Mouse (Mus musculus): Measurements from ENCODE around the gene Hck. TPM values are rescaled to one million over a fixed set of nuclear protein-coding genes. Genes with fewer than 3 reads are reported as not detected.
A peak's percentile ranks its signal among the peaks of the same experiment; 100 is the strongest.

Hck gene
- total RNA-seq, 2 experiments from 2014 or later = 16.3 to 25.7 TPM

DNA sequence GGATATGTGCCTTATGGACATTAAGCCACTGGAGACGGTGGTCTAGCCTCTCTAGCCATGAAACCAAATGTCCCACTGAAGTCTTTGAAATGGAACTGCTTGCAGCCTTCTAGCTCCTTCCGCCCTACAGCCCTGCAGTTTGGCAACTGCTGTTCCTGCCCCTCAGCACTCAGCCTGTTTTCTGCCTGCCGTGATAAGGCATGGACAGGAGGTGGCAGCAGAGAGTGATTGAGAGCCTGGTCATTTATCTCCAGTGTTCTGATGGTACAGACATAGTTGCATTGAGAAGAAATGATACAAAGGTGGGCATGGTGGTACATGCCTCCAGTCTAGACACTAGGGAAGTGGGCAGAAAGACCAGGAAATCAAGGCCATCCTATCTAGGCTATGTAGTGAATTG is 39.4 kb downstream of the Hck start:
- ATAC-seq (replicated peaks; ENCODE audit: poor library complexity) = peak; percentile 90

DNA sequence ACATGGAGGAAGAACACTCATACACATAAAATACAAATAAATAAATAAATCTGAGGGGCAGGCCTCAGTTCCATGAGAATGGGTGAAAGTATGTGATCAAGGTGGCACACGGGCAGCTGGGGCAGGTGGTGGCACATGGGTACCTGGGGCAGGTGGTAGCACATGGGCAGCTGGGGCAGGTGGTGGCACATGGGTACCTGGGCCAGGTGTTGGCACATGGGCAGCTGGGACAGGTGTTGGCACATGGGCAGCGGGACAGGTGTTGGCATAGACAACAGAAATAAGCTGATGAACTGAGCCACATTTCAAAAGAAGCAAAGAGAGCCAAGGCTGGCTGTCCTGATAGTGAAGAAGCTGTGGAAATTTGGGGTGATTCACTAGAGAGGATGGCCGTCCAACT is 41.5 kb downstream of the Hck start:
- no peak for ATAC-seq (replicated peaks; ENCODE audit: poor library complexity)

DNA sequence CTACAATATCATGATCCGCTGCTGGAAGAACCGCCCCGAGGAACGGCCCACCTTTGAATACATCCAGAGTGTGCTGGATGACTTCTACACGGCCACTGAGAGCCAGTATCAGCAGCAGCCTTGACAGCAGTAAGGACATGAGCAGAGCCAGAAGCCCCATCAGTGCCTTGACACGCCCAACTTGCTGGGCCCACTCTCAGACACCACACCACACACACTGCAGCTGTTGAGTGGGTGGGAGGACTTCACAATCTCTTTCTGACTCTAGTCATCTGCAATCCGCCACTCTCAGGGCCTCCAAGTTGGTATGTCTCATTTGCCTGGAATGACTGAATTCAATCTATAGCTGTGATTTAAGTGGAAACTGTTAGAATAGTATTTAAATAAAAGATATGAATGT is 42.8 kb downstream of the Hck start:
- ATAC-seq (replicated peaks; ENCODE audit: poor library complexity) = no peak

DNA sequence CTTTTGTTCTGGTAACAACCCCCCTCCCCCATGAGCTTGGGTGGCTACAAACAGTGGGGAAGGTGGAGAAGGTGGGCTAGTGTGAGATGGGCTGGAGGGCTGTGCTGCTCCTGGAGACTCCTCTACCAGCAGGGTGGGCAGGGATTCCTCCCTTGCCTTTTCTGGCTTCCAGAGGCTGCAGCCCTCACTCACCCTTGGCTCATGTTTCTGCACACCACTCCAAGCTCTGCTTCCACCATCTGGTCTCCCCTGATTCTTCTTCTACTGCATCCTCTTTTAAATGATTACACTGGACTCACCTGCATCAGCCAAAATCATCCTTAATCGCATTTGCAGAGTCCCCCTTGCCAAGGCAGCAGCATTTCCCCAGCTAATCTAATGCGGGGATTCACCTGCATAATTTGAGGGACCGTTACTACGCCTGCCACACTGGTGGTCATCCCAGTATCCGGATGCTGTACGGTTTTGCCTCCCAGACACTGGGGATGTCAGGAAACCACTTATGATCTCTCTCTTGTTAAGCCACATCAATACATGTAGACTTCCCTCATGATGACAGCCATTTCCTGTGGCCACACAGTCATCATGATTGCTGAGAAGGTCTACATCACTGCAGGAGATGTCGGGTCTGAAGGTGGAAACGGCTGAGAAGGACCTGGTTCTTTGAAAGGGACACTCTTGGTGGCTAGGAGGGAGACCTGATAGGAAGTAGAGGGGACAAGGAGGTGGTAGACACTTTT is 43.8 kb downstream of the Hck start:
- peak; percentile 36; the same call in 1 of the 2 replicates for ATAC-seq (replicated peaks; ENCODE audit: poor library complexity)

DNA sequence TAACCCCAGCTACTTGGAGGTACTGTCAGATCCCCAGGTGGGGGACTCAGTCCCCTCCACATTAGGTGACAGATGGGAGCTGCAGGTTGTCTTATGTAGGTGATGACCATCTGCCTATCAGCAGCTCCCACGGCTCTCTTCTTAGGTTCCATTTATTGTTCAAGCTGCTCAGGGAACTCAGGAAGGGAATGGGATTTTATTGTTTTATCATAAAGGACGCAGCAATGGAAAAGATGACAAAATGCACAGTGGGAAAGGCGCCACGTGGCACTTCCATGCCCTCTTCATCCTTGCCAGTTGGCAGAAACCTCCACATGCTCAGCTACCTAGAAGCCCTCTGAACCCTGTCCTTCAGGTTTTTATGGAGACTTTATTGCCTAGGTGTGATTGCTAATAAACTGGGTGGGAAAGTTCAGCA is 44.8 kb downstream of the Hck start:
- ATAC-seq (replicated peaks; ENCODE audit: poor library complexity) = no peak

DNA sequence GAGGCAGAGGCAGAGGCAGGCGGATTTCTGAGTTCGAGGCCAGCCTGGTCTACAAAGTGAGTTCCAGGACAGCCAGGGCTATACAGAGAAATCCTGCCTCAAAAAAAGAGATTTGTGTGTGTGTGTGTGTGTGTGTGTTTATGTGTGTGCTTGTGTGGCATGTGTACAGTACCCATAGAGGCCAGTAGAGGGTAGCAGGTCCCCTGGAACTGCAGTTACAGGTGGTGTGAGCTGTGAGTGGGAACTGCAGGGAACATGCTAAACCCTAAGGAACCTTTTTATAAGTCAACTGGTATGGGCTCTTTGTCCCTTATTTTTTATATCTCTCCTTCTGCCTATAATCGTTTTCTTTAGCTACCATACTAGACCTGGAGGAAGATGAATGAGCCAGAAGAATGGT is 49.0 kb downstream of the Hck start:
- peak; percentile 40 for ATAC-seq (replicated peaks; ENCODE audit: poor library complexity)

DNA sequence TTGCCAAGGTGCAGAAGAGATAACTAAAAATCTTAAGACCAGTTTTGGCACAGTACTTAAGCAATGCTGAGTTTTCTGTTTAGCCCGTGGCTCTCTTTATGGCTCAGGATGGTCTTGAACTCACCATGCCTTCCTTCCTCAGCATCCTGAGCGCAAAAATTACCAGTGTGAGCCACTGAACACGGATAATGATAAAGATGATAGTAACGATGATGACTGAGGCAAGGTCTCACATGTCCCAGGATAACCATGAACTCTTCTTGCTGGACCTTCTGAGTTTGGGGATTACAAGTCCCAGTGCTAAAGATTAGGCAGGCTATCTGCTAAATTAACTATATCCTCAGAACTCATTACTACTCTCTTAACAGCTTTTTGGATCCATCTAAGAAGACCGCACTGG is 51.9 kb downstream of the Hck start:
- no peak for ATAC-seq (replicated peaks; ENCODE audit: poor library complexity)

DNA sequence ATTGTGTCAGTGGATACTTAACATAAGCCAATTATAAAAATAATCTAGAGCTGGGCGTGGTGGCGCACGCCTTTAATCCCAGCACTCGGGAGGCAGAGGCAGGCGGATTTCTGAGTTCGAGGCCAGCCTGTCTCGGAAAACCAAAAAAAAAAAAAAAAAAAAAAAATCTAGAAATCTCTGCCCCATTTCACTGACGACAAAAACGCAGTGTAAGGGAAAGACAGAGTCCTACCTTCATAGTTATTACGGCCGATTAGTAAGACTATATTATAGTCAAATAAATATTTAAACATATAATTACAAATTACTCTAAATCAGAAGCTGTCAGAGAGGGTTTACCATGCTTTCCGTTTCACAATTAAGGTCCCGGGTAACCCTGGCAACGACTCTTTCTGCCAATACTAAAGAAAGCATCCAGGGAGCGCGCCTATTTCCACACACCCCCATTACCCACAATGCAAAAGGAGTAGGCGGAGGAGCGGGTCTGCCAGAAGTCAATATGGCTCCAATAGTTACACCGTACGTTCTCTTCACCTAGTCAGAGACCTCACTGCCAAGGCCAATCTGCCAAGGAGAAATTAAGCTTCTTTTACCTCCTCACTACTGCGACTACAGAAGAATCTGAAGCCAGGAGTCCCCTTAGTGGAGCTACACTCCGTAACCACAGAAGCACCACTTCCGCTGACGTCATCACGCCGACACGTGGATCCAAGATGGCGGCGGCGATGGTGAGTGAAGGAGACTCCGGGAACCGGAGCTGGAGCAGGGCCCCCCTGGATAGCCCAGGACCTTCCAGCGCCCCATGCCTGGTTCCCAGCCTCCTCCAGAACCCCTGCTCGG is 52.8 kb downstream of the Hck start, which contains the start of gene Tm9sf4:
Gene Tm9sf4, plus strand, starts transcription at position 460 of the 840 bp plus-strand sequence.
- ATAC-seq (replicated peaks; ENCODE audit: poor library complexity) = peak; percentile 90

DNA sequence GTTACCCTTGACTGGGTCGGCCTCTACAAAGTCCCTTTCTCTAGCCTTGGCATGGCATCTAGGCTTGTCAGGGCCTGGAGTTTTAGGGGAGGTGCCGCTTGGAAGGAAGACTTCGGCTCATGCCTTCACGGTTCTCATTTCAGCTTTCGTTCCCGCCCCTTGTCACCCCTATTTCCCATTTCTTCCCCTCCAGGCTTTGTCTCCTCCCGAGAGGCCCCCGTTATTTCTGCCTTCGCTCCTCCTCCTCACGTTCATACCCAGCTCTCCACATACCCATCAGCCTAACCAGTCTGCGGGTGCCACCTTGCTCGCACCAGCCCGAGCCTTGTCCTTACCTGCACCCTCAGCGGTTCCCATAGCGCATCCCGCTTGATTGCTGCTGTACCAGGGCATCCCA is 53.4 kb downstream of the Hck start:
- peak; percentile 47 for ATAC-seq (replicated peaks; ENCODE audit: poor library complexity)

DNA sequence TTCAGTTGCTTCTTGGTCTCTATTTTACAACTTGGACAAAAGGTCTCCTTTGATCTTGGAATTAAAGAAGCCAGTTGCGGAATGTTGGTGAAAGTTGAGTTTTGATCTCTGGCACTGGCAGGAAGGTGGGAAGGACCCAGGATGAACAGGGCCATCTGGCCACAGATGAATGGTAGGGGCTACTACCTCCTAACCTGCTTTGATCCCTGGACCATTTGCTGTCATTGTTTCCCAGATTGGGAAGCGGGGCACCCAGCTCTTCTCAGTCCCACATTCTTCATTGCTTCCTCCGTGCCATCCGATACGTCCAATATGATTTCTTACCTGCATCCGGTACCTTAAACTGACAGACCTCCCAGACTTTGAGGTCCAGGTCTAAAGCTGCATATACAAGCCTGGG is 58.9 kb downstream of the Hck start:
- ATAC-seq (replicated peaks; ENCODE audit: poor library complexity) = no peak

DNA sequence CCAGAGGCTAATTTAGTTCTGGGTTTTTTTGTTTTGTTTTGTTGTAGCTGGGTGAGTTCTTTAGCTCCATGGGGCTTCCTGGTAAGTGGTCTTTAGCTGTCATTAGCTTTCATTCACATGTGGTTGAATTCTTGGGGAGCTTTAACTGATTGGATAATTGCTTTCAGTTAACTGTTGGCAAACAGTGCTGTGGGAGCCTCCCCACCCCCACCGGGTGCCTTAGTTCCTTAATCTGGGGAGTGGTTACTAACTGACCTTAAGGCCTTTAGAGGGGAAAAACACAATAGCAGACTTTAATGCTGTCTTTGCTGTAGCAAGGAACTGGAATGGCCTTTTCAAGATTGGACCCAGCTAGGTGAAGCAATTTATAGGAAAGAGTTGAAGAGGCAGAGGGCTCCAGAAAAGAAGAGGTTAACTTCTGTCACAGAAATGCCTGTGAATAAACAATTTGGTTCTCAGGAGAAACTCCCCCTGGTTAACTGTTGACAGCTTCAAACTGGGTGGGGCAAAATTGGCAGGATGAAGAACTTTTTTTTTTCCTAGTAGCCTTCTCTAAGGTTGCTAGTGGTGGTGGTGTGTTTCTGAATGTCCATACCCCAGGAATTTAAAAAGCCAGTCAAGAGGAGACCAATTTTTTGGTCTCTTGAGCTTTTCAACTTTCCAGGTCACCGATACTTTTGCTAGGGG is 60.0 kb downstream of the Hck start:
- peak; percentile 59 for ATAC-seq (replicated peaks; ENCODE audit: poor library complexity)

DNA sequence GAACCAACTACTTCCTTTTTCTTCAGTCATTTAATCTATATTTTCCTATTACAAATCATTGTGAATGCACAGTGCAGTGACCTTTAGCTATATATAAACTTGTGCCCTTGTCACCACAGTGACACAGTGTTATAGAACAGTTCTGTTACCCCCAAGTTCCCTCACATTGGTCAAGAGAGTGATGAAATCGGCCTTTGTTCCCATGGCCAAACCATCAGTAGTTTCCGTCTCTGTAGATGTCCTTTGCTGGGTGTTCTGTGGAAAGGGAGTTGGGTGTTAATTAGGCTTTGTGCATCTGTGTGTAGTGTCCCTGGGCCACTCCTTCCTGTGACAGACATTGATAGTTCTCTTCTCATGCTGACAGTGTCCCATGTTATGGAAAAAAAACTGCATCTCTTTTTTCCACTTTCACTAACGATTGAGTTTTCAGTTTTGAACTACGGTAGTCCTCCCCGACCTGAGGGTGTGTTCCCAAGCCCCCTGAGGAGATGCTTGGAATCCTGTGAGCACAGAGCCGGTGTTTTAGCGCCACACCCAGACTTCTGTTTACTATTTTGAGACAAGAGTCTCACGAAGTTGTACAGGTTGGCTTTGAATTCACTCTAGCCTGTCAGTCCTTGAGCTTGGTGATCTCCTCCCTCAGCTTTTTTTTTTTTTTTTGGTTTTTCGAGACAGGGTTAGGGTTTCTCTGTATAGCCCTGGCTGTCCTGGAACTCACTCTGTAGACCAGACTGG is 62.4 kb downstream of the Hck start:
- peak; percentile 81 for ATAC-seq (replicated peaks; ENCODE audit: poor library complexity)

DNA sequence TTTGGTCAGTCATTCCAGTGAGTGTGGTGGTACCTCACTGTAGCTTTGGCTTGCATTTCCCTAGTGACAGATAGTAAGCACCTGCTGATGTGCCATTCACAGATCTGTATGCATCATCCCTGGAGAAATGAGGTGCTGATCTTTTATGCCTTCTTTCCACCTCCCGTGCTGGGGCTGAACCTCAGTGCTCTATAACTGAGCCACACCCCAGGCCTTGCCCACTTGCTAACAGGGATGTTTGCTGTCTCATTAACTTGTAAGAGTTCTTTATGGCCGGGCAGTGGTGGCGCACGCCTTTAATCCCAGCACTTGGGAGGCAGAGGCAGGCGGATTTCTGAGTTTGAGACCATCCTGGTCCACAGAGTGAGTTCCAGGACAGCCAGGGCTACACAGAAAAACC is 63.7 kb downstream of the Hck start:
- ATAC-seq (replicated peaks; ENCODE audit: poor library complexity) = no peak

DNA sequence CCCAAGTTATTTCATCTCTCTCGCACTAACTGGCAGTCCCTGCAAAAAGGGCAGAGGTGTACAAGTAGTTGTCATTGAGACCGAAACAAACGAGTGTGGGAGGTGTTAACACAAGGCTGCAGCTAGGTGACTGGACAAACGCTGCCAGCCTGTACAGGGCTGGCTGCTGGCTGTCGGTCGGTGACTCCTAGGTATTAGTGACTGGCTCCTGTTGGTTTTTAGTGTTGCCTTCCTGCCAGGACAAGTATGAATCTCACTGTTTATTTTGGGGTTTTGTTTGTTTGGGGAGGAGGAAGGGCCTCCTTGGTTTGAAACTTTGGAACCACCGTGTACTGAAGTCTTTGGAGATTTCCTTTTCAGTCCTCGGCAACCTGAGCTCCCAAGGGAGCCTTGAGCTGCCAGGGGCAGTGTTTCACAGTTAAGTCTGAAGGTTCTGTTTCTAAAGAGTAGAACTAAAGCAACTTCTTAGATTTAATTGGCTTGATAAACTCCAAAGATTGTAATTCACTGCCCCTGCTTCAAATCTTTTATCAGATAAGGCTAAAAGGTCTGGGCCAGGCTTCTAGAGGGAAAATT is 67.8 kb downstream of the Hck start:
- ATAC-seq (replicated peaks; ENCODE audit: poor library complexity) = no peak

DNA sequence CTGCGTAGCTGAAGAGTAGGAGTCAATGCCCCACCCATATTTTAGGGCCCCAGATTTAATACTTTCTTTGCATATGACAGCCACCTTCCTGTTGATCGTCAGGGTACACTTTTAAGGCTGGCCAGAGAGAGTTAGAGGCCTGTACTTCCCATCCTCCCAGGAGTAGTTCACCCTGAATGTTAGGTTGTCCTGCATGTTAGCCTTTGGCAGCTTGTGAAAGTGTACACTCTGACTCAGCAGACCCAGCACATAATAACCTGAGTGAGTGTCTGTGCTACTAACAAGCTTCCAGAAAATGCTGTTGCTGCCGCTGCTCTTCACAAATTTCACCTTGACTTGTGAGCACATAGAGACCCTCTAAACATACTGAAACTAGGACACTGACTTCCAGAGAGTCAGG is 68.9 kb downstream of the Hck start:
- ATAC-seq (replicated peaks; ENCODE audit: poor library complexity) = no peak

DNA sequence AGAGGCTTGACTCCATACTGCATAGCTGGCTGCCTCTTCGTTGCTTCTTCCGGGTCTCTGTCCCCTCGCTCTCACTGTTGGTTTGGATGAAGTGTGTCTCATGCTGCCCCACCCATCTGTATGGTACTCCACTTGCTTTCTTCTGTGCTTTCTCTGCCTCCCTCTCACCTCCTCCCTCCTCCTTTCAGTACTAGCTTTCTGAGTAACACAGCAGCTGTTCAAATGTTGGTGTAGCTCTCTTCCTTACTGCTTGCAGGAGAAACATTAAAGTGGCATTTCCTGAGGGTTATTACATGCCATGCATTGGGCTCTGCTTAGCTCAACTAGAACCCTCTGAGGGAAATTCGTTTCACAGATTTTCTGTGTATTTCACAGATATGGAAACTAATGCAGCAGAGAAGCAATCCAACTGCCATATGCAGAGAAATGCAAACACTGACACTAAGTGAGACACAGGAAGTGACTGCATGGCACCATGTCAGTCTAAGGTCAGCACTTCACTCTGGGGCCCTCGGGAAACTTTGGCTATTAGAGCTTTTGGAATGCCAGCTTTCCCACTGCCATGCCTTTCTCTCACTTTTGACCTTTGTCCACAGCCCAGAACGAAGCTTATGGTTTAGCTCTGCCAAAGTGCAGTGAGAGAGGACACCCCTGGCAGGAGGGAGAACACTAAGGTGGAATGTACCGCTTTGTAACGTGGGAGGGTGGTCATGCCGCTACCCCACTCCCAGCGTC is 71.0 kb downstream of the Hck start:
- no peak for ATAC-seq (replicated peaks; ENCODE audit: poor library complexity)

DNA sequence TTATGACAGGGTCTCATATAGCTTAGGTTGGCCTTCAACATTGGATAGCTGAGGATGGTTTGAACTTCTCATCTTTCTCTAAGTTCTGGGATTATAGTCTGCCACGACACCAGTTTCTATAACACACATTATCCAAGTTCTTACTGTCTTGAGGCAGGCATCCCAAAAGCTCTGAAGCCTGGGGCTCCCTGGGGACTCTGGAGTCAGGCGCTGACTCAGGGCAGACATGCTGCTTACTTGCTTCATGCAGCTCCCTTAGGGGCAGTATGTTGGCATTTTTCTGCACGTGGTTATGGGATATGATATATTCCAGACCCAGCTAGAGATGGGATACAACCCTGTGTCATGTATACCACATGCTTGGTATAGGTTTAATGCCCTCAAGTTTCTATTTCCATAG is 71.7 kb downstream of the Hck start:
- no peak for ATAC-seq (replicated peaks; ENCODE audit: poor library complexity)

DNA sequence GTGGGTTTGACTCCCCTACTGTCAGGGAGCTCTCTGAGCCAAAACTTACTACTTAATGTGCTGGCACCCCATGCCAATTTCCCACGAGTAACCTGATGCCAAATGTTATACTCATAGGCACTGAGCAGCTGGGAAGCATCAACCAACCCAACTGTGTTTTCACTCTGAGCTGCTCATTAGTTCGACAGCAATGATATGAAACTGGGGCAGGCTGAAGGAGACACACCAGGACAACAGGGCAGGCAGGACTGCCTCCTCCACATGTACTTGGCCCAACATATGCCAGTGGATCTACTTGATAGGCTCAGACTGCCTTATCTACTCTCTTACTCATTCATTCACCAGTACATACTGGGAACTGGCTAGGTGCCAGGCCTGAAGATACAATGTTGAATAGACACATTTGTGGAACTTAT is 77.9 kb downstream of the Hck start:
- ATAC-seq (replicated peaks; ENCODE audit: poor library complexity) = peak; percentile 95

DNA sequence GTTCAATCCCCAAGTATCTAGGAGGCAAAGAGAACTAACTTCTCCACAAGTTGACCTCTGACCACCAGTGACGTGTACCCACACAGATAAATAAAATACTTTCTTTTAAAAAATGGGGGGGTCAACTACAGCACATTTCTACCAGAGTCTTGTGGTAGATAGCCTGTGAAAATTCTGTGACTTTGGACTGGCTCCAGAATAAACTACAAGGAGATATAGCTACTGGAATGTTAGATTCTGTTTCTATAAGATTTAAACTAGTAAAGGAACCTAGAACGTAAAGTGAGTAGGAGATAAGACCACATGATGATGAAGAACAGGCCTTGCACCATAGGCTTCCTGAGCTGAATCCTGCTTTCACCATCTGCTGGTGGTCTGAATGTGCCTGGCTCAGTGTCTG is 79.6 kb downstream of the Hck start:
- ATAC-seq (replicated peaks; ENCODE audit: poor library complexity) = no peak

DNA sequence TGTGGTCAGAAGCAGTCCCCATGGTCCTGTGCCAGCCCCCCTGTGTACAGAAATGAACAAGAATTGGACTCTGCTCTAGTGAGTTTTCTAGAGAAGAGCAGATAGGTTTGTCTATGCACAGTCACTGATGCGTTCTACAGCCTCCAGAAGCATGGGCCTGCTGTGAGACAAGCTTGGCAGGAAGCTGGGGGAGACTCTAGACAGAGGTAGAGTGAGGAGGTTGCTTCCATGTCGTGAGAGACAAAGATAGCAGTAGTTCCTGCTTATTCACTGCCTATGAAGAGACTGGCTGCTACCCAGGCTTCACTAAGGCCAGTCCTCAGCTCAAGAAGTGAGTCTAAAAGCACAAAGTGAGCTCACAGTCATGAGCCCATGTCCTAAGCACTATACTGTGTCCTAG is 83.0 kb downstream of the Hck start:
- ATAC-seq (replicated peaks; ENCODE audit: poor library complexity) = no peak

Measured in megakaryocyte progenitor cell, adult 5-6 weeks (primary cell).